Mouse (Mus musculus) frontal cortex, postnatal 14 days (tissue): Measurements from ENCODE around the gene Mapk1.

ENCODE experiments used
- DNase-seq, 2 experiments: peaks; one replicate each; pipeline ENCODE4 v3.0.0; 2022; ENCODE audit warnings: low spot score in 2 of 2

Mapk1 gene

GRCm38 (mm10) chr16:17085636-17086035 is 102.5 kb downstream of the Mapk1 start:
- DNase-seq, result no peak

- DNase-seq, result no peak
Measured at GRCm38 (mm10) chr16:17086241-17086640, 103.1 kb downstream of the Mapk1 start.

GRCm38 (mm10) chr16:17086669-17087193 is 103.5 kb downstream of the Mapk1 start:
- no peak for DNase-seq

DNA sequence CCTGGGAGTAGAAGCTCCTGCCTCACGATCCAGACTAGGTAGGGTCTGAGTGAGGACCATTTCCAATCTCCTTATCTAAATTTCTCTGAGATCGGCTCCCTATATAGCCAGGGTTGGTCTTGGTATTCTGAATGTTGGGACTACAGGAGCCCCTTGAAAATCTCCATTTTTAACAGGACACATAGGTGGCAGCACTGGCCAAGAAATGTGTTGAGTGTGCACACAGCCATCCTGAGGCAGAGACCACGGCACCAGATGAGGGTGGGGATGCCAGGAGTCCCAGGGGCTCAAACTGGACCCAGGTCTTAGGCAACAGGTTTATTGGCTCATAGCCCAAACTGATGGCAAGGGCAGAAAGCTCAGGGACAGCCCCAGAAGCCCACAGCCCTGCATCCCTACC is 105.2 kb downstream of the Mapk1 start:
- no peak for DNase-seq

DNA sequence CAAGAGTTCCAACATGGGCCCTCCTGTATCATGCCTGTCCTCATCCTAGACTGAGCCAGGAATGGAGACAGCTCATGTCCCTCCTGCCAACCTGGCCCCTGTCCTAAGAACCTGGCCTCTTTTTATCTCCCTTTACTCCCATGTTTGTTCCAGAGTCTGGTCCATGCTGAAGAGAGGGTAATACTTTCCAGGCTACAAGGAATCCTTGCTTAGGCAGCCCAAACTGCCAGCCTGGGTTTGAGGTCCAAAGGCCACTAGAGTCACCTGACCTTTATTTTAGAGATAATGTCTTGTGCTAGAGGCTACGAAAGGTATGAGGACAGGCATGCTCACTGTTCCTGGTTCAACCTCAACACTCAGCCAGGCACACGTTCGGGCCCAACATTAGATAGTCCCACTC is 113.8 kb downstream of the Mapk1 start:
- no peak for DNase-seq
